Mouse (Mus musculus) ES-Bruce4 (cell line): ENCODE measurements around the gene Hsd3b1.

ENCODE experiments used
- CTCF ChIP-seq: IDR thresholded peaks from one replicate; pipeline ENCODE4 v1.8.1; 2011; ENCODE audit warnings: low read depth, low read length
- EP300 ChIP-seq: IDR thresholded peaks from 2 replicates; pipeline ENCODE4 v1.6.1; 2011; ENCODE audit warnings: low read depth, low read length; ENCODE audit not compliant: insufficient read depth
- POLR2A ChIP-seq: IDR thresholded peaks from one replicate; pipeline ENCODE4 v1.8.1; 2011; ENCODE audit warnings: low read length; ENCODE audit not compliant: insufficient read depth

- TF ChIP-seq POLR2A (no peak), CTCF (no peak), EP300 (no peak)
These were observed 3.2 kb upstream of the Hsd3b1 start for GRCm38 (mm10) chr3:98862800-98863199.
